Mouse (Mus musculus): Measurements from ENCODE around the gene Ppp1r14b. TPM values are rescaled to one million over a fixed set of nuclear protein-coding genes. Genes with fewer than 3 reads are reported as not detected.
A peak's percentile ranks its signal among the peaks of the same experiment; 100 is the strongest.

The Ppp1r14b gene
- polyA plus RNA-seq, 1 experiment from 2014 or later: 165 TPM

GRCm38 (mm10) chr19:6979486-6980380 lies 5.0 kb downstream of the Ppp1r14b start:
- peak overlapping the region; percentile 95 for H3K27ac ChIP-seq
- ATAC-seq (ENCODE audit: insufficient read depth, low FRiP score, low read depth): peak; percentile 91
- H3K9ac ChIP-seq: peak overlapping the region; percentile 66
- peaks cover 20% of the 10 kb centered on the region; the same call in 1 of the 2 replicates for H3K36me3 ChIP-seq
- H3K4me2 ChIP-seq: peak overlapping the region; percentile 89
- under 1% methylated on average over 59 of the region's 59 CpGs for WGBS
- H3K27me3 ChIP-seq (replicated peaks): no peaks in the 10 kb centered on the region
- H3K9me3 ChIP-seq: no peaks in the 10 kb centered on the region
- peak overlapping the region; percentile 75 for H3K4me3 ChIP-seq (replicated peaks)
- H3K4me1 ChIP-seq: peaks cover 39% of the 10 kb centered on the region

DNA sequence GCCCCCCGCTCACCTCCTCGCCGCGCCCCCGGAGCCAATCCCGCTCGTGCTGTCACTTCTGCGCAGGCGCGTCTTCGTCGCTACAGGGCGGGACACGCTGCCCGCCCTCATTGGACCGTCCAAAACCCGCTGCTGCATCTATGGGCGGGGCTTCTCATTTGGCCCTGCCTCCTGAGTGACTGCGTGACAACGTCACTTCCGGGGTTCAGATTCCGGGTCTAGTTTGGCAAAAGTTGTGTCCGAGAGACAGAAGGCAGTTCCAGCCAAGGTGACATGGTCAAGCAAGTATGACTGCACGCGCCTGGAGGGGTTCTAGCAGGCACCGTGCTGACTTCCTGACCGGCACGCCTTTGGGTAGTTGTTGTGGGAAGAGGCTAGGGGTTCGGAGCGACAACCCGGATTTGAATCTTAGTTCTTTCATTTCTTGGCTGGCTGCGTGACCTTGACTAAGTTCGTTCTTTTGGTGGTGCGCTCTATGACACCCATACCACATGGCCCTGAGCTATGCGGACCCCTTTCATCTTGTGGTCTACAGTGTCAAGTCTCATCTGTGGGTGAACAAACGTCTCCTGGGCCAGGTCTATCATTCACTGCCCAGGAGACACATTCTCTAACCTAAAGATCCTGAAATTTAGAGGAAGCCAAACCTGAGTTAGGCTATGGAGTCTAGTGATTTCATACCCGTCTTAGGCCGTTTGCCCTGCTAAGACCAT lies 5.8 kb downstream of the Ppp1r14b start, which contains the start of gene Fkbp2:
Gene Fkbp2 (minus strand): TSS at position 121 of the 713 bp plus-strand sequence.
- 1% methylated on average over 38 of the region's 38 CpGs for WGBS

DNA sequence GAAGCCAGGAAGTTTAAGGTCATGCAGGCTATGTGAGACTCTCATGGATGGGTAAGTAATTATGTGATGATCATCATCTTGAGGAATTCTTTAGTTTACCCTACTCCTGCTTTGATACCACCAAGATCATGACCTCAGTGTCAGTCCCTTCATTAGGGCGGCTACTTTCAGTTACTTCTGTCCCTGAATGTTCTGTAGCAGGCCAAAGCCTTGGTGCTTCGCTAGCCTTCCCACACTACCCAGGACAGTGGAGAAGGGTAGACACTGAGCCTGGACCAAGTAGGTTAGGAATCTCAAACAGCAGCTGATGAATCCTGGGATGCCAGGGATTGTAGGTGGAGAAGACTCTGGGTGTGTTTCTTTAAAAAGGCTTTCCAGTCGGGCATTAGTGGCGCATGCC lies 6.7 kb downstream of the Ppp1r14b start:
- no peaks in the 10 kb centered on the region for H3K9me3 ChIP-seq
- H3K36me3 ChIP-seq: peaks cover 22% of the 10 kb centered on the region; the same call in 1 of the 2 replicates
- 89% methylated on average over 4 of the region's 4 CpGs for WGBS
- peaks cover 38% of the 10 kb centered on the region for H3K4me1 ChIP-seq
- 0 out of 2 replicates have a peak overlapping the region, but pooled peaks have one; percentile 75 for H3K4me3 ChIP-seq (replicated peaks)
- H3K27ac ChIP-seq: peak overlapping the region; percentile 95; the same call in 1 of the 2 replicates
- no peaks in the 10 kb centered on the region for H3K27me3 ChIP-seq (replicated peaks)
- no peak for ATAC-seq (ENCODE audit: insufficient read depth, low FRiP score, low read depth)
- H3K4me2 ChIP-seq: peak overlapping the region; percentile 89
- no peak overlapping the region for H3K9ac ChIP-seq

More for the DNA sequence above, 5.8 kb downstream of the Ppp1r14b start, which contains the start of gene Fkbp2:
- Histone ChIP-seq H3K4me3 (replicated peaks) (peak within 1 kb of the TSS; percentile 75), H3K4me1 (peaks cover 39% of the 10 kb centered on the region), H3K27ac (peak within 1 kb of the TSS; percentile 95), H3K4me2 (peak within 1 kb of the TSS; percentile 89), H3K9me3 (no peaks in the 10 kb centered on the region), H3K9ac (peak within 1 kb of the TSS; percentile 66), H3K27me3 (replicated peaks) (no peaks in the 10 kb centered on the region), H3K36me3 (peaks cover 22% of the 10 kb centered on the region; the same call in 1 of the 2 replicates)
- peak; percentile 87 for ATAC-seq (ENCODE audit: insufficient read depth, low FRiP score, low read depth)

DNA sequence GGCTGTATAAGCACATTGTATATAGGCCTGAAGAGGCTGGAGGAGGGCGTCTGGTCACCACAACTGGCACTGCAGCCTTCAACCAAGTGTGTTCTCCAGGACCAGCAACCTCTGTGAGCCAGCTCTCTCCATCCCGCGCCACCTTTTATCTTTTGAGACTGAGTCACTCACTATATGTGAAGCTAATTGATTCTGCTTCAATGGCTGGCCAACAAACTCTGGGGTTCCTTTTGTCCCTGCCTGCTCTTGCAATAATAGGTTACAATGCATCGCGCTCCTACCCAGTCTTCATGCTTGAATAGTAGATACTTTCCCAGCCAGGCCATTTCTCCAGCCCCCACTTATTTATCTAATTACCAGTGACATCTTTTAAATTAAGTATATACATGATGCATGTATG lies 8.9 kb downstream of the Ppp1r14b start:
- Histone ChIP-seq H3K9me3 (no peaks in the 10 kb centered on the region), H3K4me2 (no peak overlapping the region), H3K36me3 (peaks cover 16% of the 10 kb centered on the region; the same call in 1 of the 2 replicates), H3K4me3 (replicated peaks) (no peak overlapping the region), H3K27ac (no peak overlapping the region), H3K9ac (no peak overlapping the region), H3K27me3 (replicated peaks) (no peaks in the 10 kb centered on the region), H3K4me1 (peaks cover 26% of the 10 kb centered on the region)
- ATAC-seq (ENCODE audit: insufficient read depth, low FRiP score, low read depth): no peak
- 92% methylated on average over 5 of the region's 5 CpGs for WGBS

DNA sequence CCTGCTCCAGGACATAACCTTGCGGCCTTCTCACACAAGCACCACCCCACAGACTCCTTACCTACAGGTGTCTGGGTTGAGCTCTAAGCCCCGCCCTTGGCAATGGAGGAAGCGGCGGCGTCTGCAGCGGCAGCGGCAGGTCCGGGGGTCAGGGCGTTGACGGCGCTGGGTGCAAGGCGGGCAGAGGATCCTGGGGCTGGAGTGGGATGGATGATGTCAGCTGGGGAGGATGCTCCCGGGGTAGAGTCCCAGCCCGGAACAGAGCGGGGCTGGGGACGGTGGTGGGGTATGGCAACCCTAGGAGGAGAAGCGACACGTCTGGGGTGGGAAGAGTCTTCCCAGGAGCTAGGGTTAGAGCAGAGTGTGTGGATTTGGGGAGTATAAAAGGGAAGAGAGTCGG lies 10.5 kb downstream of the Ppp1r14b start:
- Histone ChIP-seq H3K4me2 (no peak overlapping the region), H3K9me3 (no peaks in the 10 kb centered on the region), H3K27ac (no peak overlapping the region), H3K4me3 (replicated peaks) (no peak overlapping the region), H3K4me1 (peaks cover 18% of the 10 kb centered on the region), H3K36me3 (peaks cover 16% of the 10 kb centered on the region; the same call in 1 of the 2 replicates), H3K27me3 (replicated peaks) (no peaks in the 10 kb centered on the region), H3K9ac (no peak overlapping the region)
- WGBS: 81% methylated on average over 19 of the region's 19 CpGs
- ATAC-seq (ENCODE audit: insufficient read depth, low FRiP score, low read depth): no peak

GRCm38 (mm10) chr19:6985951-6986708 lies 11.4 kb downstream of the Ppp1r14b start:
- H3K4me2 ChIP-seq: peak overlapping the region; percentile 79
- ATAC-seq (ENCODE audit: insufficient read depth, low FRiP score, low read depth): peak; percentile 10; the same call in 1 of the 2 replicates
- H3K4me1 ChIP-seq: peaks cover 15% of the 10 kb centered on the region
- H3K9ac ChIP-seq: peak overlapping the region; percentile 97; the same call in 1 of the 2 replicates
- H3K27me3 ChIP-seq (replicated peaks): no peaks in the 10 kb centered on the region
- no peaks in the 10 kb centered on the region for H3K9me3 ChIP-seq
- 74% methylated on average over 10 of the region's 10 CpGs for WGBS
- H3K36me3 ChIP-seq: peaks cover 16% of the 10 kb centered on the region; the same call in 1 of the 2 replicates
- peak overlapping the region; percentile 88 for H3K4me3 ChIP-seq (replicated peaks)
- H3K27ac ChIP-seq: no peak overlapping the region

GRCm38 (mm10) chr19:6987061-6987903 lies 12.5 kb downstream of the Ppp1r14b start, which contains the start of gene Vegfb:
Vegfb (minus strand) TSS chr19:6987651.
- WGBS: under 1% methylated on average over 67 of the region's 85 CpGs
- peaks cover 16% of the 10 kb centered on the region; the same call in 1 of the 2 replicates for H3K36me3 ChIP-seq
- H3K27ac ChIP-seq: peak within 1 kb of the TSS; percentile 85
- ATAC-seq (ENCODE audit: insufficient read depth, low FRiP score, low read depth): peak; percentile 66
- H3K9me3 ChIP-seq: no peaks in the 10 kb centered on the region
- H3K4me1 ChIP-seq: peaks cover 17% of the 10 kb centered on the region
- peak within 1 kb of the TSS; percentile 88 for H3K4me3 ChIP-seq (replicated peaks)
- no peaks in the 10 kb centered on the region for H3K27me3 ChIP-seq (replicated peaks)
- H3K9ac ChIP-seq: peak within 1 kb of the TSS; percentile 97
- H3K4me2 ChIP-seq: peak within 1 kb of the TSS; percentile 79

GRCm38 (mm10) chr19:6987904-6988285 lies 13.1 kb downstream of the Ppp1r14b start:
- no peaks in the 10 kb centered on the region for H3K27me3 ChIP-seq (replicated peaks)

GRCm38 (mm10) chr19:6989251-6989650 lies 14.5 kb downstream of the Ppp1r14b start:
- H3K9me3 ChIP-seq: no peaks in the 10 kb centered on the region
- ATAC-seq (ENCODE audit: insufficient read depth, low FRiP score, low read depth): no peak
- H3K4me2 ChIP-seq: no peak overlapping the region
- H3K4me3 ChIP-seq (replicated peaks): no peak overlapping the region
- H3K27ac ChIP-seq: no peak overlapping the region
- H3K9ac ChIP-seq: no peak overlapping the region
- H3K27me3 ChIP-seq (replicated peaks): no peaks in the 10 kb centered on the region
- H3K4me1 ChIP-seq: peaks cover 25% of the 10 kb centered on the region
- H3K36me3 ChIP-seq: peaks cover 2% of the 10 kb centered on the region; the same call in 1 of the 2 replicates
- WGBS: 89% methylated on average over 8 of the region's 8 CpGs

More at GRCm38 (mm10) chr19:6987904-6988285, 13.1 kb downstream of the Ppp1r14b start:
- peaks cover 20% of the 10 kb centered on the region for H3K4me1 ChIP-seq
- ATAC-seq (ENCODE audit: insufficient read depth, low FRiP score, low read depth): no peak
- peak overlapping the region; percentile 88 for H3K4me3 ChIP-seq (replicated peaks)
- H3K9ac ChIP-seq: peak overlapping the region; percentile 97; the same call in 1 of the 2 replicates
- 3% methylated on average over 8 of the region's 8 CpGs for WGBS
- no peaks in the 10 kb centered on the region for H3K9me3 ChIP-seq
- H3K4me2 ChIP-seq: peak overlapping the region; percentile 79
- H3K36me3 ChIP-seq: peaks cover 11% of the 10 kb centered on the region; the same call in 1 of the 2 replicates
- peak overlapping the region; percentile 85 for H3K27ac ChIP-seq

DNA sequence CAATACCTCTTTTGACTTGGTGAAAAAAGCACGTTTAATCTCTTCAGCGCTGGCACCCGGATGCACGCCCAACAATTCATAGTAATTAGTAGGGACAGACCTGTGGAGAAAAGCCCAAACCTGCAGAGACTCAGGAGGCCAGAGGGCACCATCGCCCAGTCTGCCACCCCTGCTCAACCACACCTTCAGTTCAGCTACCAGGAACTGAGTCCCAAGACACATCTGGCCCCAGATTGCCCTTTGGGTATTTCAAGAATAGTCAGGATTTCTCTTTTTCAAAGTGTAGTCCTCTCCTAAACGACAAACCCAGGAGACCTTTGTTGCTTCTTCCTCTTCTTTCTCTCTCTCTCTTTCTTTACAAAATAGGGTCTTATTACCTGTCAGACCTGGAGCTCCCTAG lies 15.9 kb downstream of the Ppp1r14b start:
- WGBS: 88% methylated on average over 6 of the region's 6 CpGs
- ATAC-seq (ENCODE audit: insufficient read depth, low FRiP score, low read depth): no peak
- H3K27ac ChIP-seq: no peak overlapping the region
- no peak overlapping the region for H3K4me2 ChIP-seq
- no peaks in the 10 kb centered on the region for H3K27me3 ChIP-seq (replicated peaks)
- no peaks in the 10 kb centered on the region for H3K36me3 ChIP-seq
- H3K4me3 ChIP-seq (replicated peaks): no peak overlapping the region
- peaks cover 34% of the 10 kb centered on the region for H3K4me1 ChIP-seq
- H3K9ac ChIP-seq: no peak overlapping the region
- no peaks in the 10 kb centered on the region for H3K9me3 ChIP-seq

Data from stomach, embryonic 15.5 days (tissue).